Mouse (Mus musculus) ES-Bruce4 (cell line): ENCODE data around the gene Uqcc1. TPM values are rescaled to one million over a fixed set of nuclear protein-coding genes. Genes with fewer than 3 reads are reported as not detected.

Experiments
- H3K27ac ChIP-seq: 2 replicates; pipeline ENCODE4 v1.5.1; 2012; ENCODE audit warnings: low read length, inconsistent platforms; ENCODE audit not compliant: insufficient read depth
- H3K27me3 ChIP-seq: 2 replicates; pipeline ENCODE4 v1.6.1; 2012; ENCODE audit warnings: mild to moderate bottlenecking, low read length, inconsistent platforms; ENCODE audit not compliant: control insufficient read depth, poor library complexity, insufficient read depth, severe bottlenecking
- H3K36me3 ChIP-seq: 2 replicates; pipeline ENCODE4 v1.6.1; 2012; ENCODE audit warnings: inconsistent platforms, mild to moderate bottlenecking, low read length, moderate library complexity; ENCODE audit not compliant: control insufficient read depth, poor library complexity, insufficient read depth, severe bottlenecking
- H3K4me1 ChIP-seq: one replicate; pipeline ENCODE4 v1.8.1; 2011; ENCODE audit warnings: low read length; ENCODE audit not compliant: control insufficient read depth, insufficient read depth
- H3K4me3 ChIP-seq: 2 replicates; pipeline ENCODE4 v1.5.1; 2011; ENCODE audit warnings: low read depth, mild to moderate bottlenecking, low read length
- H3K9ac ChIP-seq: 2 replicates; pipeline ENCODE4 v1.6.1; 2012; ENCODE audit warnings: low read depth, mild to moderate bottlenecking, inconsistent platforms; ENCODE audit not compliant: poor library complexity, severe bottlenecking
- H3K9me3 ChIP-seq: replicated peaks from 2 replicates; pipeline ENCODE4 v1.6.1; 2012; ENCODE audit warnings: mild to moderate bottlenecking, low read length, inconsistent platforms; ENCODE audit not compliant: control insufficient read depth, poor library complexity, insufficient read depth, severe bottlenecking
- CTCF ChIP-seq: IDR thresholded peaks from one replicate; pipeline ENCODE4 v1.8.1; 2011; ENCODE audit warnings: low read depth, low read length
- EP300 ChIP-seq: IDR thresholded peaks from 2 replicates; pipeline ENCODE4 v1.6.1; 2011; ENCODE audit warnings: low read depth, low read length; ENCODE audit not compliant: insufficient read depth
- POLR2A ChIP-seq: IDR thresholded peaks from one replicate; pipeline ENCODE4 v1.8.1; 2011; ENCODE audit warnings: low read length; ENCODE audit not compliant: insufficient read depth
- polyA plus RNA-seq: library from polyadenylated mRNA; stranded (reverse); fragments of >200 nt; gene quantifications from 2 replicates; pipeline ENCODE4 v1.2.4, GENCODE M21; 2011; ENCODE audit warnings: low read depth; ENCODE audit not compliant: missing spikeins, insufficient read depth, insufficient read length

Gene Uqcc1
- polyA plus RNA-seq, 1 experiment: 65.2 TPM

DNA sequence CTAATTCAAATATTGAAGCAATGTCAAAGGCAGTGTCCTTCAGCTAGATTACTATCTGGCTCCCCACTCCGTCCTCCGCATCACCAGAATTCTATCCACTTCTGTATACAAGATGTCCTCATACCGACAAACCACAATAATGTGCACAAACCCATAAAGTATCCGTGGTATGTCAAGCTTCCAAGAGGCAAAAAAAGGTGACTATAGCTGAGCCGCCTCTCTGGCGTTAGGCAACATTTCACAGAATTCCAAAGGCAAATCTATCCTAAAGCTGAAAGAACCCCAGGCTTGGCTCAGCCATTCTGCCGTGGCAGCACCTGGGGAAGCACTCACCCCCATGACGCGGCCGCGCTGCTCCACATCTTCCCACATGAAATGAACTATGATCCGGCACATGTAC is 43.3 kb downstream of the Uqcc1 start:
- Histone ChIP-seq H3K4me3 (no peak overlapping the region), H3K36me3 (peaks cover 17% of the 10 kb centered on the region), H3K27ac (no peak overlapping the region), H3K9me3 (no peaks in the 10 kb centered on the region), H3K4me1 (peaks cover 1% of the 10 kb centered on the region), H3K9ac (no peak overlapping the region), H3K27me3 (no peaks in the 10 kb centered on the region)
- no peak for TF ChIP-seq EP300
- TF ChIP-seq CTCF: no peak
- no peak for TF ChIP-seq POLR2A

DNA sequence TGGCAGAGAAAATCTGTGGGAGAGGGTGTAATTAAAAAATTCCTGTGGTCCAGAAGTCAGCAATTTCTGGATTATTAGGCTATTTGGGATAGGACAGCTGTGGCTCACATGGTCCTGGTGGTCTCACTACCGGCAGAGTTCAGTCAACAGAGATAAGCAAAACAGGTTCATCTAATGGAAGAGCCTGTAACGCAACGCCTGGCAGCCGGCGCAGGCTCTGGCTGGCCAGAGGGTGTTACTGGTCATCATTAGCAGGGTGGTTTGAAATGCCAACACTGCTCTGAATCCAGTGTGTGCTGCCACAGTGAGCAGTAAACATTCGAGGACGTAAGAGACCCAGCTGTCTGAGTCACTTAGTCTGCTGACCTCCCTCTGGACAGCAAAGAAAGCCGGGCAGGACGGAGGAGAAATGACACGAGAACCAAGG is 44.8 kb downstream of the Uqcc1 start:
- Histone ChIP-seq H3K9ac (no peak overlapping the region), H3K4me1 (peaks cover 1% of the 10 kb centered on the region), H3K9me3 (no peaks in the 10 kb centered on the region), H3K27me3 (no peaks in the 10 kb centered on the region), H3K4me3 (no peak overlapping the region), H3K27ac (no peak overlapping the region), H3K36me3 (peaks cover 15% of the 10 kb centered on the region)
- TF ChIP-seq EP300 (no peak), CTCF (no peak), POLR2A (no peak)

DNA sequence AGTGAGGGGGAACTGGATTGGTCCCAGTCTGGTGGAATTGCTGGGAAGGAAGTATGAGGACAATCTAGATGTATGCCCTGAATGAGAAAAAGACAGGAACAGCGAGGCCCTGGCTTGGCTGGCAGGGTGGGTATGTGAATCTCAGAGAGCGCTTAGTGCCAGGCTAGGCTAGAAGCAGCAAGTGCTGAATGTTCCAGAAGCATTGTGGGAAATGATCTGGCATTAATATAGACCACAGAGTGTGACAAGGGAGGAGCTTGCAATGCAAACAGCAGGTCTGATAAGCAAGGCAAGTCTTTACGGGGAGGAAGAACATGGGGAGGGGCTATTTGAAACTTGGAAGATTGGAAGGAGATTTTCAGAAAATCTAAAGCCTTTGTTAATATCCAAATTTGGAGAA is 48.0 kb downstream of the Uqcc1 start:
- H3K9me3 ChIP-seq: no peaks in the 10 kb centered on the region
- peaks cover 13% of the 10 kb centered on the region for H3K36me3 ChIP-seq
- H3K4me3 ChIP-seq: no peak overlapping the region
- TF ChIP-seq POLR2A (no peak), CTCF (no peak), EP300 (no peak)
- peaks cover 1% of the 10 kb centered on the region for H3K4me1 ChIP-seq
- H3K27ac ChIP-seq: no peak overlapping the region
- no peak overlapping the region for H3K9ac ChIP-seq
- no peaks in the 10 kb centered on the region for H3K27me3 ChIP-seq

DNA sequence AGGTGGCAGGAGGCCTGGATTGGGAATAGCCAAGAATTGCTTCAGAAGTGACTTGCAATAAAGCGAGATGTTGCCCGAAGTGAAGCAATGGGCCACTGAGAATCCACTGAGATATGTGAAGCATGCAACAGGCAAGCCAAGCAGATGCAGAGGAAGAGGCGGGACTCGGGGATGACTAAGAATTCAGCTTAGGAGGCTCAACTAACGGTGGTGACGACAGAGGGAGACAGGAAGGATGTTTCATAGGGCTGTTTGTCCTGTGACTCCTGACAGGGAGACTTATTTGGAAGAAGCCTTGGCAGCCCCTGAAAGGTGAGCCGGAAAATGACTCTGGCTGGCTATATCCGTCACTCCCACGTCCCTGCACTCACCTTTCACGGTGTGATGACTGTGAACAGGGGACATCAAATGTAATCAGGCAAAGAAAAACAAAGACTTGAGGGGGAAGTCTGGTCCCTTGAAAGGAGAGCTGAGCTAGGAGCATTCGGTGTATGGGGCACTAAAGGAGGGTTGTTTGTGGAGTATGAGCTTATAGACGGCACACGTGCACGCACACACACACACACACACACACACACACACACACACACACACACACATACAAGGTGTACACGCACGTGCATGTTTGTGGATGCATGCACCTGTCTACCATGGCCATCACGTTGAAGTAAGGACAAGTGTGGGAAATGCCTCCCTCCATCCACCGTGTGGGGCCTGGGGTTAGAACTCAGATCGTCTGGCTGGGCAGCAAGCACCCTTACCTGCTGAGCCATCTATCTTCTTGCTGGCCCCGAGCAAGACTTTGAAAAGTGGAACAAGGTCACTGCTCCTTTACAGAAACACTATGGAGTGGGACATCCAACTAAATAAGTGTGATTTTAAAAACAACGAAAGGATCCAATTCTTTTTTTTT is 50.9 kb downstream of the Uqcc1 start:
- H3K9me3 ChIP-seq: no peaks in the 10 kb centered on the region
- H3K27me3 ChIP-seq: no peaks in the 10 kb centered on the region
- H3K36me3 ChIP-seq: peaks cover 7% of the 10 kb centered on the region; the same call in 1 of the 2 replicates
- TF ChIP-seq POLR2A (no peak), EP300 (no peak), CTCF (no peak)
- no peak overlapping the region for H3K27ac ChIP-seq
- H3K4me1 ChIP-seq: peaks cover 1% of the 10 kb centered on the region
- H3K4me3 ChIP-seq: no peak overlapping the region
- no peak overlapping the region for H3K9ac ChIP-seq

DNA sequence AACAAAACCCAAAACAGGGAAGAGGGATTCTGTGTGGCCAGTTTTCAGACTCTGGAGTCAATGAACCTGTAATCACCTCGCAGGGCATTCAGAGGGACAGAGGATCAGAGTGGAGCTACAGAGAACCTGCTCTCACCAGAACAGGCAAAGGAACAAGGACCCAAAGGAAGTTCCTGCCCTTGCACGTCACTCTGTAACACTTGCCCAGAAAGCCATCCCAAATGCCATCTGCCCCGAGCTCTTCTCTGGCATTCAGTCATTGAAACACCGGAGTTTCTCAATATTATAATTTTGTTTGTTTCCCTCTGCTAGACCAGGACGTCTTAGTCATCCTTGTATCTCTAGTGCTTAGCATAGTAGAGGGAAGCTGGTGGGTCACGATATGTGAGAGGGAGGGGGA is 56.5 kb downstream of the Uqcc1 start:
- TF ChIP-seq CTCF (no peak), POLR2A (no peak), EP300 (no peak)
- no peak overlapping the region for H3K4me3 ChIP-seq
- no peaks in the 10 kb centered on the region for H3K4me1 ChIP-seq
- peaks cover 3% of the 10 kb centered on the region; the same call in 1 of the 2 replicates for H3K36me3 ChIP-seq
- no peak overlapping the region for H3K27ac ChIP-seq
- H3K9ac ChIP-seq: no peak overlapping the region
- H3K27me3 ChIP-seq: no peaks in the 10 kb centered on the region
- no peaks in the 10 kb centered on the region for H3K9me3 ChIP-seq

DNA sequence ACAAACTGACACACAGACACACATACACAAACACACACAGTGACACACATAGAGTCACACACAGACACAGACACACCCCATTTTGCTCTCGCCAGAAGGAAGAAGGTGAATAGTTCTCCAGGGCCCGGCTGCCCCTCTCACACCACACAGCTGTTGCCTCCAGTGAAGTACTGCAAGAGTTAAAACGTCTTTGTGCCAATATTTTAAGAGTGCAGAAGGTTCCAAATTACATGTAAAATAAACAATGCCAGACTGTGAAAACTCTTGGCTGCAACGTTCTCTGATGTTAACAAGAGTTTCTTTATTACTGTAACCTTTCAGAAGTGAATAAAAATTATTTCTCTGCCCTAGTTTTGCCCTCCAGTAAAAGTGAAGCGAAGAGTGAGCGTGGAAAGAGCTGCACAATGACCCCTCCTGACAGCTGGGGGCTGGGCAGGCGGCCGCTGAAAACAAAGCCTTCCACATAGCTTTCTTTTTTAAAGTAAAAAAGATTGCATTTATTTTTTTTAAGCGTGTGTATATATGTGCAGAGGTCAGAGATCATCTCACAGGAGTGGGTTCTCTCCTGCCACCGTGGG is 57.1 kb downstream of the Uqcc1 start:
- H3K27me3 ChIP-seq: no peaks in the 10 kb centered on the region
- H3K4me1 ChIP-seq: no peaks in the 10 kb centered on the region
- no peaks in the 10 kb centered on the region for H3K9me3 ChIP-seq
- H3K27ac ChIP-seq: no peak overlapping the region
- H3K9ac ChIP-seq: no peak overlapping the region
- TF ChIP-seq POLR2A (no peak), EP300 (no peak), CTCF (no peak)
- H3K36me3 ChIP-seq: peaks cover 3% of the 10 kb centered on the region; the same call in 1 of the 2 replicates
- H3K4me3 ChIP-seq: no peak overlapping the region
